Mouse (Mus musculus): ENCODE data around the gene Mdk.

The Mdk gene

GRCm38 (mm10) chr2:91933471-91933870, 1.4 kb upstream of the Mdk start:
- no peak for DNase-seq (ENCODE audit: low spot score in 2 of 2)

GRCm38 (mm10) chr2:91932737-91933350, 747 bp upstream of the Mdk start:
- no peak for DNase-seq (ENCODE audit: low spot score in 2 of 2)

- DNase-seq (ENCODE audit: low spot score in 2 of 2), result no peak
These were observed 553 bp downstream of the Mdk start for GRCm38 (mm10) chr2:91931328-91932159.

GRCm38 (mm10) chr2:91930761-91931291, 1.3 kb downstream of the Mdk start:
- no peak for DNase-seq (ENCODE audit: low spot score in 2 of 2)

GRCm38 (mm10) chr2:91929936-91930335, 2.2 kb downstream of the Mdk start:
- DNase-seq (ENCODE audit: low spot score in 2 of 2), result no peak

GRCm38 (mm10) chr2:91929455-91929854, 2.6 kb downstream of the Mdk start:
- no peak for DNase-seq (ENCODE audit: low spot score in 2 of 2)

GRCm38 (mm10) chr2:91928534-91929350, 3.4 kb downstream of the Mdk start:
- DNase-seq (ENCODE audit: low spot score in 2 of 2), result no peak

- peak; percentile 50 to 69 for DNase-seq (ENCODE audit: low spot score in 2 of 2)
These were observed 4.1 kb downstream of the Mdk start for GRCm38 (mm10) chr2:91927826-91928533.

GRCm38 (mm10) chr2:91926949-91927348, 5.1 kb downstream of the Mdk start, which contains the start of gene Chrm4:
Chrm4 (plus strand) TSS chr2:91927249.
- DNase-seq (ENCODE audit: low spot score in 2 of 2), result no peak

- DNase-seq (ENCODE audit: low spot score in 2 of 2), result no peak
These were observed 6.7 kb downstream of the Mdk start for GRCm38 (mm10) chr2:91925442-91925841.

- DNase-seq (ENCODE audit: low spot score in 2 of 2), result no peak
These were observed 7.4 kb downstream of the Mdk start for GRCm38 (mm10) chr2:91924726-91925125.

- peak; percentile 50 to 63 for DNase-seq (ENCODE audit: low spot score in 2 of 2)
These were observed 8.4 kb downstream of the Mdk start for GRCm38 (mm10) chr2:91923415-91924337.

- no peak for DNase-seq (ENCODE audit: low spot score in 2 of 2)
These were observed 9.3 kb downstream of the Mdk start for GRCm38 (mm10) chr2:91922586-91923414.

- DNase-seq (ENCODE audit: low spot score in 2 of 2), result no peak
These were observed 10.1 kb downstream of the Mdk start for GRCm38 (mm10) chr2:91921790-91922570.

- peak; percentile 59 to 63 for DNase-seq (ENCODE audit: low spot score in 2 of 2)
These were observed 10.8 kb downstream of the Mdk start for GRCm38 (mm10) chr2:91921181-91921789.

GRCm38 (mm10) chr2:91920130-91920529, 12.0 kb downstream of the Mdk start:
- no peak for DNase-seq (ENCODE audit: low spot score in 2 of 2)

GRCm38 (mm10) chr2:91917096-91917495, 15.0 kb downstream of the Mdk start:
- DNase-seq (ENCODE audit: low spot score in 2 of 2), result no peak

- DNase-seq (ENCODE audit: low spot score in 2 of 2), result no peak
These were observed 15.6 kb downstream of the Mdk start for GRCm38 (mm10) chr2:91916346-91916977.

All from urinary bladder, postnatal 36 days (tissue).